Mouse (Mus musculus) liver, postnatal 0 days (tissue): Measurements from ENCODE around the gene Anxa4. TPM values are rescaled to one million over a fixed set of nuclear protein-coding genes. Genes with fewer than 3 reads are reported as not detected.

Source experiments
- ATAC-seq: fragments of 200-750 bp; cut with Nextera tagmentation; 2 replicates; pipeline ENCODE4 v1.8.0; 2017; ENCODE audit warnings: mild to moderate bottlenecking, moderate library complexity
- DNase-seq: peaks from one replicate; pipeline ENCODE4 v3.0.0-alpha.2; 2016
- H3K27ac ChIP-seq: fragments of 300-500 bp; sonication (generic); 2 replicates; pipeline ENCODE4 v1.5.1; 2014; ENCODE audit warnings: antibody characterized with exemption, moderate library complexity, mild to moderate bottlenecking, low read depth
- H3K27me3 ChIP-seq: fragments of 300-500 bp; sonication (generic); 2 replicates; pipeline ENCODE4 v1.6.1; 2014; ENCODE audit warnings: low read length, control low read depth, mixed read lengths; ENCODE audit not compliant: insufficient read depth
- H3K36me3 ChIP-seq: fragments of 300-500 bp; sonication (generic); replicated peaks from 2 replicates; pipeline ENCODE4 v1.6.1; 2014; ENCODE audit warnings: mild to moderate bottlenecking, control low read depth, low read length, moderate library complexity, mixed read lengths; ENCODE audit not compliant: insufficient read depth
- H3K4me1 ChIP-seq: fragments of 300-500 bp; sonication (generic); 2 replicates; pipeline ENCODE4 v1.6.1; 2014; ENCODE audit warnings: antibody characterized with exemption, mild to moderate bottlenecking, control low read depth; ENCODE audit not compliant: insufficient read depth
- H3K4me2 ChIP-seq: fragments of 300-500 bp; sonication (generic); 2 replicates; pipeline ENCODE4 v1.6.1; 2014; ENCODE audit warnings: low read depth, mild to moderate bottlenecking, low read length, moderate library complexity, mixed read lengths
- H3K4me3 ChIP-seq: fragments of 300-500 bp; sonication (generic); 2 replicates; pipeline ENCODE4 v1.5.1; 2014; ENCODE audit warnings: low read depth, low read length
- H3K9ac ChIP-seq: fragments of 300-500 bp; sonication (generic); replicated peaks from 2 replicates; pipeline ENCODE4 v1.6.1; 2014; ENCODE audit warnings: mild to moderate bottlenecking, moderate library complexity
- H3K9me3 ChIP-seq: fragments of 300-500 bp; sonication (generic); 2 replicates; pipeline ENCODE4 v1.6.1; 2016; ENCODE audit warnings: mild to moderate bottlenecking, control low read depth, low read length, mixed read lengths
- CTCF ChIP-seq: sonication (generic); IDR thresholded peaks from 2 replicates; pipeline ENCODE4 v1.5.1; 2016; ENCODE audit warnings: antibody characterized with exemption, low read depth
- EP300 ChIP-seq: IDR thresholded peaks from 2 replicates; pipeline ENCODE4 v1.6.1; 2016; ENCODE audit warnings: antibody characterized with exemption, low read depth, mild to moderate bottlenecking
- WGBS: fragments of 180-500 bp; shearing (Covaris S2); extraction: QIAGEN DNeasy Blood & Tissue Kit; methylation state at CpG from one replicate; pipeline ENCODE4 v1.1.7; 2014; ENCODE audit not compliant: insufficient replicate concordance; 5-methylcytosine and 5-hydroxymethylcytosine counted together
- polyA plus RNA-seq: library from polyadenylated mRNA; unstranded; fragments of >200 nt; fragmentation: Nextera tagmentation; extraction: Ambion mirVana; gene quantifications from 2 replicates; pipeline ENCODE4 v1.2.1, GENCODE M21; 2015

The Anxa4 gene
- polyA plus RNA-seq, 1 experiment from 2014 or later, result 32.7 TPM

GRCm38 (mm10) chr6:86806455-86807086, 13.2 kb upstream of the Anxa4 start:
- H3K9ac ChIP-seq, result no peak overlapping the region
- H3K4me3 ChIP-seq, result no peak overlapping the region
- no peaks in the 10 kb centered on the region for H3K9me3 ChIP-seq
- peak; percentile 66; the same call in 1 of the 2 replicates for ATAC-seq
- H3K27me3 ChIP-seq, result no peaks in the 10 kb centered on the region
- H3K4me1 ChIP-seq, result no peaks in the 10 kb centered on the region
- TF ChIP-seq EP300 (no peak), CTCF (peak; percentile 97)
- DNase-seq, result peak; percentile 67
- H3K27ac ChIP-seq, result no peak overlapping the region
- under 1% methylated on average over 5 of the region's 5 CpGs for WGBS
- H3K36me3 ChIP-seq, result no peaks in the 10 kb centered on the region
- H3K4me2 ChIP-seq, result no peak overlapping the region

DNA sequence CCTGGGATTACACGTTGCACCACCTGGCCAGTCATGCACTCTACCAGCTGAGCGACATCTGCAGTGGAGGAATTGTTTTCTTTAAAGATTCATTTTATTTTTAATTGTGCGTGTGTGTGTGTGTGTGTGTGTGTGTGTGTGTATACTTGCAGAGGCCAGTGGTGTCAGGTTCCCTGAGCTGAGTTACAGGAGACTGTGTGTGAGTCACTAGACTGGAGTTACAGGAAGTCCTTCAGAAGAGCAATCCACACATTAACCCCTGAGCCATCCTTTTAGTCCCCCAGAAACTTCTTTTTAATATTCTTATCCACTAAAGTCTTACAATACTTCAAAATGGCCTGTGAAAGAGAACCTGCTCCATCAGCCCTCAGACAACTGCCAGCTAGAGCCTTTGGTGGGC, 11.3 kb upstream of the Anxa4 start:
- 75% methylated on average over 3 of the region's 3 CpGs for WGBS
- TF ChIP-seq CTCF, result no peak
- TF ChIP-seq EP300, result no peak
- no peak for ATAC-seq

DNA sequence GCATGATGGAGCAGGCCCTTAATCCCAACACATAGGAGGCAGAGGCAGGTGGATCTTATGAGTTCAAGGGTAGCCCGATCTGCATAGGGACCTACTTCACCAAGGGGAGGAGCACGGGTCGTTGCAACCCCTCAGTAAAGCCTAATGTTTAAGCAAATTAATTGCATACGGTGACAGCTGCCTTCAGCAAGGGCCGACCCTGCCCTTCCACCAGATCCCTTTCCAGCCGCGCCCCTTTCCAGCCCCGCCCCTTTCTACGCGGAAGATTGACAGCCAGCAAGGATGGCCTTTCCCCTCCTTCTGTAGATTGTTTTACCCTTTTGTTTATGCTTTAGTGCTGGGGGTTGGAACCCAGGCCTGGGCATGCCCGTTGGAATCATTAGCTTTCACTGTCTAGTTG, 8.0 kb upstream of the Anxa4 start:
- DNase-seq (no peak), ATAC-seq (no peak)
- H3K4me1 ChIP-seq, result no peaks in the 10 kb centered on the region
- no peak overlapping the region for H3K4me2 ChIP-seq
- H3K27ac ChIP-seq, result no peak overlapping the region
- no peaks in the 10 kb centered on the region for H3K9me3 ChIP-seq
- TF ChIP-seq CTCF (no peak), EP300 (no peak)
- no peak overlapping the region for H3K4me3 ChIP-seq
- no peaks in the 10 kb centered on the region for H3K36me3 ChIP-seq
- H3K9ac ChIP-seq, result no peak overlapping the region
- H3K27me3 ChIP-seq, result no peaks in the 10 kb centered on the region
- WGBS, result 52% methylated on average over 11 of the region's 11 CpGs

More for the DNA sequence above, 11.3 kb upstream of the Anxa4 start:
- Histone ChIP-seq H3K4me1 (no peaks in the 10 kb centered on the region), H3K4me2 (no peak overlapping the region), H3K9me3 (no peaks in the 10 kb centered on the region), H3K36me3 (no peaks in the 10 kb centered on the region), H3K9ac (no peak overlapping the region), H3K4me3 (no peak overlapping the region), H3K27ac (no peak overlapping the region), H3K27me3 (no peaks in the 10 kb centered on the region)
- DNase-seq, result no peak

- no peak overlapping the region for H3K9ac ChIP-seq
- no peaks in the 10 kb centered on the region for H3K36me3 ChIP-seq
- H3K27ac ChIP-seq, result no peak overlapping the region
- 78% methylated on average over 3 of the region's 3 CpGs for WGBS
- no peaks in the 10 kb centered on the region for H3K27me3 ChIP-seq
- TF ChIP-seq EP300 (no peak), CTCF (no peak)
- no peaks in the 10 kb centered on the region for H3K4me1 ChIP-seq
- no peaks in the 10 kb centered on the region for H3K9me3 ChIP-seq
- H3K4me3 ChIP-seq, result no peak overlapping the region
- ATAC-seq, result no peak
- no peak overlapping the region for H3K4me2 ChIP-seq
- DNase-seq, result no peak
Observed at GRCm38 (mm10) chr6:86800467-86800866, 7.1 kb upstream of the Anxa4 start.

DNA sequence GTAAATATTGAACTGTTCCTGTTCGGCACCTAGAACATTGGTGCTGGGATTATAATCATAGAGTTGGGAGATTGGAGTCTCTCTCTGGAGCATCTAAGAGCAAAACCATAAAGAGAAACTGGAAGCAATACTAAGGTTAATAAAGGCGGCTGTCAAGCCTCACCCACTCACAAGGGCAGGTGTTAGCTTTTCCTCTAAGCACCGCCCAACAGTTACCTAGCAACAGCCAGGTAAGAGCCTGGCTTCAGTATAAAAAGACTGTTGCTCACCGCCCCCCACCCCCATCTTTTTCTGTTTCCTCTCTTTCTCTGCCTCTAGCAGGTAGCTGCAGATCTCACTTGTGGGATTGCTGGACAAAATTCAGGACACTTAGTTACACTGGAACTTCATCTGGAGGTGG, 4.1 kb upstream of the Anxa4 start:
- Histone ChIP-seq H3K36me3 (no peaks in the 10 kb centered on the region), H3K9ac (no peak overlapping the region), H3K4me2 (no peak overlapping the region), H3K9me3 (no peaks in the 10 kb centered on the region), H3K4me3 (no peak overlapping the region), H3K27me3 (peaks cover 2% of the 10 kb centered on the region), H3K4me1 (peaks cover 3% of the 10 kb centered on the region), H3K27ac (no peak overlapping the region)
- WGBS, result 53% methylated on average over 4 of the region's 4 CpGs
- ATAC-seq (no peak), DNase-seq (no peak)
- TF ChIP-seq EP300, result no peak
- no peak for TF ChIP-seq CTCF

DNA sequence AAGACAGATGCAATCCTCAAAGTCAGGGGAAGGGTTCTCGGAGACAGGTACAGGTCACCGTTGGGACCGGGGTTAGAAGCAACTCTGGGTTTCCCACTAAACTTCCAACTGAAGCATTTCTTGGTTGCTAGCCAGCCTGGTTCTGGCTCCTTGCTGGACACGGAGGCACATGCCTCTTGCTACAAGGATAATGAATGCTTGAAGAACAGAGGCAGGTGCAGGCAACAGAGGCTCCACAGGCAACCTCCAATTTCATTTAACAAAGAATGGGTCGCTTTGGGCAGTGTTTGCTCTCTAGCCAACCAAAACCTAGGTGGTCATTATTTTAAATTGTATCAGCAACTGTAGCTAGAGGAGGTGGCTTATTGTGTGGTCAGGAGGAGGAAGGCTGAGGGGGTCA, 573 bp upstream of the Anxa4 start:
- Histone ChIP-seq H3K4me2 (peak overlapping the region; percentile 90), H3K27ac (no peak overlapping the region), H3K36me3 (no peaks in the 10 kb centered on the region), H3K4me3 (peak overlapping the region; percentile 61; the same call in 1 of the 2 replicates), H3K27me3 (peaks cover 4% of the 10 kb centered on the region), H3K4me1 (peaks cover 4% of the 10 kb centered on the region), H3K9ac (peak overlapping the region; percentile 57; the same call in 1 of the 2 replicates), H3K9me3 (no peaks in the 10 kb centered on the region)
- ATAC-seq, result no peak
- DNase-seq, result no peak
- 55% methylated on average over 5 of the region's 5 CpGs for WGBS
- TF ChIP-seq EP300 (no peak), CTCF (no peak)
